In the genomic region with DNA sequence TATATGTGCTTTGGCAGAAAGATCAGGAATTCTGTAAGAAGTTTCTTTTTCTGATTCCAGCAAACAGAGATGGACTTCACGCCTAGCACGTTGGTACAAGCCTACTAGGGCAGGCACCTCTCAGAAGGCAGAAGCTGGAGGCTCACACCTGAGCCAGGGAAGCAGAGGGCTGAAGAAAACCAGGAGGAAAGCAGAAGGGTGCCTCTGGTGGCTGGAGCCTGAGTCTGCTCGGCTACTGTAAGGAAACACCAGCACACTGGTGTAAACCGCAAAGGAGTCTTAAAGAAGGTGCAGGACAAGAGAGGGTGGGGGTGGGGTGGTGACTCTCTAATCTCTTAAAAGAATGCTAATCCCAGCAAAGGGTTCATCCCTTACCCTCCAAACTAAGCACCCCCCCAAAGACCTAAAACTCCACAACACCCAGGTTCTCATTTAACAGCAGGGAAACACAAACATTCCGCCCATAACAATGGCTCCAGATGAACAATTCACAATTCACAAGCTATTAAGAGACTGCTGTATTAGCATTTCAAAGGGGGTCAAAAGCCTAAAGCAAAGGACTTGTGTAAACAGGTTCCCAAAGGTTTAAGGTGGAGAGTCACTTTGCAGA, we compare ENCODE assay signal across 21 mouse cellular contexts. TPM values are rescaled to one million over a fixed set of nuclear protein-coding genes. Genes with fewer than 3 reads are reported as not detected.
DNase-seq lines count a peak whose midpoint lies in the region; ATAC-seq and TF ChIP-seq lines count a peak whose summit lies in the region.
"Had no signal": no experiment of that assay in that cellular context is flagged by ENCODE, and none has a peak within 500 bp of the region (broad histone marks: within the 10 kb centered on the region; RNA-seq: fewer than 3 reads in every experiment).

No protein-coding gene starts in this region.

- no peaks in the 10 kb centered on the region for H3K9me3 ChIP-seq in forebrain, postnatal 0 days (ENCODE audit: low read length)
- H3K9me3 ChIP-seq in forebrain, embryonic 11.5 days (ENCODE audit: control insufficient read depth, low read length): no peaks in the 10 kb centered on the region
- H3K9me3 ChIP-seq in lung, postnatal 0 days (ENCODE audit: low read length): no peaks in the 10 kb centered on the region
- H3K9me3 ChIP-seq in stomach, postnatal 0 days (ENCODE audit: control insufficient read depth, low read length): no peaks in the 10 kb centered on the region
- H3K9me3 ChIP-seq: forebrain, embryonic 15.5 days; heart, embryonic 13.5 days; midbrain, embryonic 13.5 days had no signal

- TF ChIP-seq CTCF in forebrain, postnatal 0 days (IDR thresholded peaks at IDR 0.05; ENCODE audit: low read depth): peak; percentile 33
- TF ChIP-seq CTCF in lung, postnatal 0 days (IDR thresholded peaks at IDR 0.05): peak; percentile 48
- peak; percentile 58 for TF ChIP-seq CTCF in stomach, postnatal 0 days (IDR thresholded peaks at IDR 0.05; ENCODE audit: low read depth)

- H3K4me1 ChIP-seq in forebrain, postnatal 0 days (ENCODE audit: insufficient read depth): no peaks in the 10 kb centered on the region
- H3K4me1 ChIP-seq in forebrain, embryonic 11.5 days (replicated peaks; ENCODE audit: control insufficient read depth, insufficient read depth, low read length): no peaks in the 10 kb centered on the region
- no peaks in the 10 kb centered on the region for H3K4me1 ChIP-seq in lung, postnatal 0 days (ENCODE audit: insufficient read depth, low read depth, low read length)
- no peaks in the 10 kb centered on the region for H3K4me1 ChIP-seq in stomach, postnatal 0 days (replicated peaks; ENCODE audit: control insufficient read depth, insufficient read depth)
- H3K4me1 ChIP-seq: forebrain, embryonic 15.5 days; heart, embryonic 13.5 days; midbrain, embryonic 13.5 days had no signal

- no peak overlapping the region for H3K27ac ChIP-seq in forebrain, postnatal 0 days (ENCODE audit: low read depth, low read length)
- H3K27ac ChIP-seq in forebrain, embryonic 11.5 days (ENCODE audit: low read depth, low read length): no peak overlapping the region
- no peak overlapping the region for H3K27ac ChIP-seq in lung, postnatal 0 days (ENCODE audit: low read length)
- H3K27ac ChIP-seq in stomach, postnatal 0 days (replicated peaks): no peak overlapping the region
- H3K27ac ChIP-seq: forebrain, embryonic 15.5 days; heart, embryonic 13.5 days; macrophage; midbrain, embryonic 13.5 days had no signal

- H3K4me2 ChIP-seq in forebrain, postnatal 0 days (ENCODE audit: low read depth): no peak overlapping the region
- H3K4me2 ChIP-seq in forebrain, embryonic 11.5 days (ENCODE audit: low read depth, low read length, severe bottlenecking): no peak overlapping the region
- no peak overlapping the region for H3K4me2 ChIP-seq in lung, postnatal 0 days (replicated peaks; ENCODE audit: low read depth, low read length)
- no peak overlapping the region for H3K4me2 ChIP-seq in stomach, postnatal 0 days (replicated peaks; ENCODE audit: low read depth)
- H3K4me2 ChIP-seq: forebrain, embryonic 15.5 days; heart, embryonic 13.5 days; midbrain, embryonic 13.5 days had no signal

- H3K27me3 ChIP-seq in forebrain, postnatal 0 days (ENCODE audit: insufficient read depth, low read length): no peaks in the 10 kb centered on the region
- no peaks in the 10 kb centered on the region for H3K27me3 ChIP-seq in forebrain, embryonic 11.5 days (ENCODE audit: control insufficient read depth, insufficient read depth, low read length)
- no peaks in the 10 kb centered on the region for H3K27me3 ChIP-seq in lung, postnatal 0 days (replicated peaks; ENCODE audit: insufficient read depth, low read length)
- H3K27me3 ChIP-seq in stomach, postnatal 0 days (ENCODE audit: control insufficient read depth, insufficient read depth, low read length): no peaks in the 10 kb centered on the region
- H3K27me3 ChIP-seq: forebrain, embryonic 15.5 days; heart, embryonic 13.5 days; midbrain, embryonic 13.5 days had no signal

- H3K36me3 ChIP-seq in forebrain, postnatal 0 days (ENCODE audit: insufficient read depth): peaks cover 75% of the 10 kb centered on the region
- H3K36me3 ChIP-seq in forebrain, embryonic 11.5 days (ENCODE audit: control insufficient read depth, insufficient read depth, low read length): peaks cover 6% of the 10 kb centered on the region; the same call in 1 of the 2 replicates
- H3K36me3 ChIP-seq in lung, postnatal 0 days (ENCODE audit: insufficient read depth, low read length): peaks cover 20% of the 10 kb centered on the region
- peaks cover 14% of the 10 kb centered on the region for H3K36me3 ChIP-seq in stomach, postnatal 0 days (ENCODE audit: control insufficient read depth, insufficient read depth, low read length)

- no peak overlapping the region for H3K9ac ChIP-seq in forebrain, postnatal 0 days
- H3K9ac ChIP-seq in forebrain, embryonic 11.5 days (ENCODE audit: low read length): no peak overlapping the region
- no peak overlapping the region for H3K9ac ChIP-seq in lung, postnatal 0 days (replicated peaks; ENCODE audit: low read depth)
- no peak overlapping the region for H3K9ac ChIP-seq in stomach, postnatal 0 days (ENCODE audit: low read length)
- H3K9ac ChIP-seq: forebrain, embryonic 15.5 days; heart, embryonic 13.5 days; liver, postnatal 0 days; midbrain, embryonic 13.5 days had no signal

- DNase-seq in forebrain, postnatal 0 days: no peak
- DNase-seq in forebrain, embryonic 11.5 days (ENCODE audit: low spot score): no peak
- peak; percentile 25 for DNase-seq in lung, postnatal 0 days (ENCODE audit: low spot score)
- DNase-seq in lung, postnatal 25 days (ENCODE audit: low spot score): no peak
- peak; percentile 94 for DNase-seq in ZHBTc4 (ENCODE audit: low read depth, low spot score)
- peak; percentile 35 for DNase-seq in stomach, postnatal 0 days (ENCODE audit: low spot score)
- DNase-seq in adrenal gland, postnatal 4 days (ENCODE audit: low spot score in 2 of 2): no peak
- DNase-seq: adrenal gland, adult 2 months; cerebellum, adult 2 months; kidney, postnatal 14 days; layer of hippocampus, adult 9-11 months; liver, postnatal 0 days; thymus, adult 2 months had no signal

- no peak overlapping the region for H3K4me3 ChIP-seq in forebrain, postnatal 0 days (ENCODE audit: low read depth, low read length)
- no peak overlapping the region for H3K4me3 ChIP-seq in forebrain, embryonic 11.5 days (ENCODE audit: low read depth, low read length)
- no peak overlapping the region for H3K4me3 ChIP-seq in lung, postnatal 0 days (ENCODE audit: low read depth, low read length)
- H3K4me3 ChIP-seq in stomach, postnatal 0 days (ENCODE audit: low read depth, low read length): no peak overlapping the region
- H3K4me3 ChIP-seq: erythroblast, embryonic 14.5 days; forebrain, embryonic 15.5 days; heart, embryonic 13.5 days; midbrain, embryonic 13.5 days had no signal

- no peak for ATAC-seq in forebrain, postnatal 0 days
- no peak for ATAC-seq in forebrain, embryonic 11.5 days (replicated peaks; ENCODE audit: low FRiP score)
- peak; percentile 38; the same call in 1 of the 2 replicates for ATAC-seq in lung, postnatal 0 days
- ATAC-seq in stomach, postnatal 0 days (ENCODE audit: low FRiP score, low TSS enrichment): 0 out of 2 replicates have a peak, but pooled peaks have one; percentile 40
- ATAC-seq in cerebellum, adult (ENCODE audit: insufficient number of reproducible peaks, low FRiP score, low TSS enrichment): no peak
- ATAC-seq: forebrain, embryonic 15.5 days; inflammation-experienced regulatory T-cells, adult 6 months; liver, postnatal 0 days; midbrain, embryonic 13.5 days had no signal

- WGBS in forebrain, postnatal 0 days: 45% methylated on average over 5 of the region's 5 CpGs
- 47% methylated on average over 5 of the region's 5 CpGs for WGBS in forebrain, embryonic 11.5 days
- 53% methylated on average over 5 of the region's 5 CpGs for WGBS in lung, postnatal 0 days
- 50% methylated on average over 5 of the region's 5 CpGs for WGBS in stomach, postnatal 0 days

- TF ChIP-seq EP300 in lung, postnatal 0 days (IDR thresholded peaks at IDR 0.05): no peak
- TF ChIP-seq EP300 in stomach, postnatal 0 days (optimal IDR thresholded peaks at IDR 0.05): no peak

RNA-seq across cellular contexts. Expression of a gene that starts 7.0 kb away (rescaled TPM):
- total RNA-seq in forebrain, postnatal 0 days (2014; rRNA removed): 22.0 and 41.8 TPM in 2 replicates
- polyA plus RNA-seq in forebrain, postnatal 0 days (2015; fragmentation: Nextera tagmentation; extraction: Ambion mirVana): 9.2 and 15.4 TPM in 2 replicates
- polyA plus RNA-seq in forebrain, embryonic 11.5 days (2014; fragmentation: Nextera tagmentation; extraction: Ambion mirVana): 18.7 and 19.7 TPM in 2 replicates
- polyA plus RNA-seq in lung, postnatal 0 days (2015; fragmentation: Nextera tagmentation; extraction: Ambion mirVana): 3.4 and 4.9 TPM in 2 replicates
- polyA plus RNA-seq in stomach, postnatal 0 days (2015; fragmentation: Nextera tagmentation; extraction: Ambion mirVana): 5.2 and 6.0 TPM in 2 replicates
- total RNA-seq in adrenal gland, postnatal 4 days (2021): 10 to 100 TPM; 81.3 to 94.6 TPM

RNA-seq across cellular contexts. Expression of a gene that starts 16.3 kb away (rescaled TPM):
- total RNA-seq in forebrain, postnatal 0 days (2014; rRNA removed): 42.9 and 47.9 TPM in 2 replicates
- 9.1 and 16.3 TPM in 2 replicates for polyA plus RNA-seq in forebrain, postnatal 0 days (2015; fragmentation: Nextera tagmentation; extraction: Ambion mirVana)
- polyA plus RNA-seq in forebrain, embryonic 11.5 days (2014; fragmentation: Nextera tagmentation; extraction: Ambion mirVana): 25.6 and 30.3 TPM in 2 replicates
- 8.4 and 11.6 TPM in 2 replicates for polyA plus RNA-seq in lung, postnatal 0 days (2015; fragmentation: Nextera tagmentation; extraction: Ambion mirVana)
- 4.9 and 5.5 TPM in 2 replicates for polyA plus RNA-seq in stomach, postnatal 0 days (2015; fragmentation: Nextera tagmentation; extraction: Ambion mirVana)
- total RNA-seq in adrenal gland, postnatal 4 days (2021): 10 to 100 TPM; 34.4 to 43.4 TPM
- polyA plus RNA-seq: adrenal gland, adult 2 months; erythroblast, embryonic 14.5 days; small intestine, adult 2 months had no signal

RNA-seq across cellular contexts. Expression of a gene that starts 16.5 kb away (rescaled TPM):
- 13.4 and 21.4 TPM in 2 replicates for total RNA-seq in forebrain, postnatal 0 days (2014; rRNA removed)
- polyA plus RNA-seq in forebrain, postnatal 0 days (2015; fragmentation: Nextera tagmentation; extraction: Ambion mirVana): 94.5 and 112 TPM in 2 replicates
- 58.6 and 65.3 TPM in 2 replicates for polyA plus RNA-seq in forebrain, embryonic 11.5 days (2014; fragmentation: Nextera tagmentation; extraction: Ambion mirVana)
- 134 and 145 TPM in 2 replicates for polyA plus RNA-seq in lung, postnatal 0 days (2015; fragmentation: Nextera tagmentation; extraction: Ambion mirVana)
- polyA plus RNA-seq in stomach, postnatal 0 days (2015; fragmentation: Nextera tagmentation; extraction: Ambion mirVana): 126 and 138 TPM in 2 replicates
- 100 to 1,000 TPM in 1 of 2 experiments, 10 to 100 TPM in 1; 93.0 to 109 TPM for total RNA-seq in adrenal gland, postnatal 4 days (2021)

RNA-seq across cellular contexts. Expression of a gene that starts 16.5 kb away (rescaled TPM):
- 23.1 and 23.6 TPM in 2 replicates for total RNA-seq in forebrain, postnatal 0 days (2014; rRNA removed)
- 8.6 and 9.9 TPM in 2 replicates for polyA plus RNA-seq in forebrain, postnatal 0 days (2015; fragmentation: Nextera tagmentation; extraction: Ambion mirVana)
- 8.5 and 9.1 TPM in 2 replicates for polyA plus RNA-seq in forebrain, embryonic 11.5 days (2014; fragmentation: Nextera tagmentation; extraction: Ambion mirVana)
- 5.6 and 5.9 TPM in 2 replicates for polyA plus RNA-seq in lung, postnatal 0 days (2015; fragmentation: Nextera tagmentation; extraction: Ambion mirVana)
- polyA plus RNA-seq in stomach, postnatal 0 days (2015; fragmentation: Nextera tagmentation; extraction: Ambion mirVana): 6.3 and 8.1 TPM in 2 replicates
- total RNA-seq in adrenal gland, postnatal 4 days (2021): 10 to 100 TPM; 13.4 to 13.6 TPM

Comparison
In these comparisons a context has a peak if more than half of its experiments do, and no peak if none do; other contexts are left out.
1. DNase-seq: peak in lung, postnatal 0 days (single experiment), ZHBTc4 (single experiment) and stomach, postnatal 0 days (single experiment); none in forebrain, postnatal 0 days (single experiment), forebrain, embryonic 11.5 days (single experiment), lung, postnatal 25 days (single experiment) and adrenal gland, postnatal 4 days (0 of 2).
2. ATAC-seq: peak in lung, postnatal 0 days (single experiment) and stomach, postnatal 0 days (single experiment); none in forebrain, postnatal 0 days (single experiment), forebrain, embryonic 11.5 days (single experiment) and cerebellum, adult (single experiment).
3. Peak in every context shown above with its lines, with median percentiles within 50 percentile points of each other: CTCF ChIP-seq.